Mouse (Mus musculus) spleen, adult 2 months (tissue): ENCODE measurements around the gene Slc25a44.

Experiments used
- CTCF ChIP-seq: fragments of 200-500 bp; IDR thresholded peaks from 2 replicates; pipeline ENCODE4 v1.5.1; 2011; ENCODE audit warnings: mild to moderate bottlenecking, inconsistent platforms; ENCODE audit not compliant: insufficient read depth, insufficient read length, insufficient replicate concordance; ENCODE audit errors: extremely low read depth
- POLR2A ChIP-seq: fragments of 200-500 bp; IDR thresholded peaks from 2 replicates; pipeline ENCODE4 v1.6.1; 2011; ENCODE audit warnings: low read depth, low read length, inconsistent platforms

GRCm38 (mm10) chr3:88473571-88473970, 48.6 kb upstream of the Slc25a44 start:
- TF ChIP-seq CTCF (no peak), POLR2A (no peak)
